Mouse (Mus musculus): ENCODE measurements around the gene Gpr135. TPM values are rescaled to one million over a fixed set of nuclear protein-coding genes. Genes with fewer than 3 reads are reported as not detected.
"Not testable (repeated sequence)": the region's sequence is repeated elsewhere in the genome, so short reads cannot be mapped to it uniquely, and the experiment has no call there.

Gpr135 gene
- polyA plus RNA-seq, 1 experiment from 2014 or later: 3.4 TPM

DNA sequence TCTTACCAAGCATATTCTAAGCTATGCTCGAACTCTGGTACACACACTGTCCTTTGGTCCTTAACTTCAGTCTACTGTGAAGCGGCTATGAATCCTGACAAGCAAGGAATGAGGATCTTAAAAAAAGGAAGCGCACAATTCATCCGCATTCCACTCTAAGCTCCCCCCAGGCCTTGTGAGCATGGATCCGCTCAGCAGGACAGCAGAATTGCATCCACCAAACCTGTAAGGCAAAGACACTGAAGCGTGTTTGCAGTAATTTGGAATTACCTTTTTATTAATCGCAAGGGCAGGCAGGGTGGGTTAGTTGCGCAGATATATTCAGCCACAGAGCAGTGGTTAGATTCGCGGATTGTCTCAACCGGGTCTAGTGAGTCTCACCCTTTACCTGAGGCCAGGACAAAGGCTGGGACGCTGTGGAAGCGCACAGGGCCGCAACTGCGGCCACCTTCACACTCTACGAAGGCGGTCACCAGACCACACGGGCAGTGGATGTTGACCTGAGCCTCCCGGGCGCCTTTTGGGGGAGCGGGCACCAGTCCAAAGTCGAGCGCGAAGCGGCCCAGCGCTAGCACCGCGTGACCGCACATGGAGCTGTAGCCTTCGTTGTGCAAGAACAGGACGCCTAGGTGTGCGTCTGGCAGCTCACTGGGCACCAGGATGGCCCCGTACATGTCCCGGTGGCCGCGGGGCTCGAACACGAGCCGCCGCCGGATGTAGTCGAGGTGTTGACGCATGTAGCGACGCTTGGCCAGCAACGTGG lies 13.5 kb upstream of the Gpr135 start:
- WGBS: 4% methylated on average over 46 of the region's 46 CpGs

DNA sequence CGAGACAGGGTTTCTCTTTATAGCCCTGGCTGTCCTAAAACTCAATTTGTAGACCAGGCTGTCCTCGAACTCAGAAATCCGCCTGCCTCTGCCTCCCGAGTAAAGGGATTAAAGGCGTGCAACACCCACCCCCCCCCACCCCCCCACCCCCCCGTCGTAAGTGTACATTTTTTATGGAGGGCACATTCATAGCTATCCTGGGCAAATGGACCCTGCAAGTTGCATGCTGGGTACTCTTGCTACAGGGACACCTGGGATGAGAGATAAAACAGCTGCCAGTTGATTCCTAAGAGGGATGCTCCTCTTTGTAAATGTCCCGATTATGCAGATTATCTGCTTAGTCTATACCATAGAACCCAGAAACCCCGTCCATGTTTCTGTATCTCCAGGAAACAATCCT lies 12.3 kb upstream of the Gpr135 start:
- WGBS: 85% methylated on average over 9 of the region's 9 CpGs
- ATAC-seq (ENCODE audit: low FRiP score): no peak
- H3K4me2 ChIP-seq: no peak overlapping the region

More for the DNA sequence above, 13.5 kb upstream of the Gpr135 start:
- ATAC-seq (ENCODE audit: low FRiP score): peak; percentile 25
- Histone ChIP-seq H3K27ac (peak overlapping the region; percentile 98), H3K36me3 (no peaks in the 10 kb centered on the region), H3K9ac (peak overlapping the region; percentile 80), H3K4me1 (replicated peaks) (peaks cover 50% of the 10 kb centered on the region), H3K4me2 (peak overlapping the region; percentile 84), H3K9me3 (no peaks in the 10 kb centered on the region), H3K27me3 (no peaks in the 10 kb centered on the region), H3K4me3 (peak overlapping the region; percentile 64)

GRCm38 (mm10) chr12:72082370-72082769 lies 11.4 kb upstream of the Gpr135 start:
- no peak for ATAC-seq (ENCODE audit: low FRiP score)
- no peaks in the 10 kb centered on the region for H3K36me3 ChIP-seq
- 33% methylated on average over 18 of the region's 18 CpGs for WGBS
- peaks cover 33% of the 10 kb centered on the region for H3K4me1 ChIP-seq (replicated peaks)
- H3K9ac ChIP-seq: no peak overlapping the region
- H3K4me2 ChIP-seq: peak overlapping the region; percentile 46
- peak overlapping the region; percentile 12; the same call in 1 of the 2 replicates for H3K4me3 ChIP-seq
- no peaks in the 10 kb centered on the region for H3K27me3 ChIP-seq
- H3K27ac ChIP-seq: no peak overlapping the region
- H3K9me3 ChIP-seq: no peaks in the 10 kb centered on the region

More for the DNA sequence above, 12.3 kb upstream of the Gpr135 start:
- no peak overlapping the region for H3K4me3 ChIP-seq
- H3K27me3 ChIP-seq: no peaks in the 10 kb centered on the region
- H3K27ac ChIP-seq: no peak overlapping the region
- no peaks in the 10 kb centered on the region for H3K36me3 ChIP-seq
- H3K9ac ChIP-seq: no peak overlapping the region
- no peaks in the 10 kb centered on the region for H3K9me3 ChIP-seq
- peaks cover 42% of the 10 kb centered on the region for H3K4me1 ChIP-seq (replicated peaks)

DNA sequence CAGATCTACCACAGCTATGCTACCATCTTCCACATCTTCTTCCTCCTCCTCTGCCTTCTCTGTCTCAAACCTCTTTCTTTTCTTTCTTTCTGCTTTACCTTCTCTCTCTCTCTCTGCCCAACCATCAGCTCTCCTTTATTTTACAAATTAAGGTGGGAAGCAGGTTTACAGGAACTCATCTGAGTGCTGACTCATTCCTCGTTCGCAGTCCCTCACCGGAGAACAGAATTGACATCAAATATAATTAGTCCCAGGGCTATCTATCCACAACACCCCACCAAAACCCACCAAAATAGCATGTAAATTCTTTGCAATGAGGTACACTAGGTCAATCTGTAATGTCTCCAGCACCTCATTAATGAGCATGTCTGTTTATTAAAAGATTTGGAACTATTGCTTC lies 11.0 kb upstream of the Gpr135 start:
- no peaks in the 10 kb centered on the region for H3K27me3 ChIP-seq
- H3K27ac ChIP-seq: no peak overlapping the region
- no peaks in the 10 kb centered on the region for H3K9me3 ChIP-seq
- peaks cover 30% of the 10 kb centered on the region for H3K4me1 ChIP-seq (replicated peaks)
- 0 out of 2 replicates have a peak, but pooled peaks cover 1% of the 10 kb centered on the region for H3K36me3 ChIP-seq
- 67% methylated on average over 3 of the region's 3 CpGs for WGBS
- H3K4me3 ChIP-seq: no peak overlapping the region
- H3K9ac ChIP-seq: no peak overlapping the region
- H3K4me2 ChIP-seq: peak overlapping the region; percentile 46; the same call in 1 of the 2 replicates
- ATAC-seq (ENCODE audit: low FRiP score): no peak

- 92% methylated on average over 3 of the region's 3 CpGs for WGBS
- H3K9me3 ChIP-seq: no peaks in the 10 kb centered on the region; the same call in 1 of the 2 replicates
- peaks cover 16% of the 10 kb centered on the region for H3K36me3 ChIP-seq
- no peak overlapping the region for H3K4me3 ChIP-seq
- no peak for ATAC-seq (ENCODE audit: low FRiP score)
- no peak overlapping the region for H3K9ac ChIP-seq
- no peak overlapping the region for H3K27ac ChIP-seq
- H3K4me2 ChIP-seq: no peak overlapping the region
- no peaks in the 10 kb centered on the region for H3K27me3 ChIP-seq
- peaks cover 14% of the 10 kb centered on the region for H3K4me1 ChIP-seq (replicated peaks)
Observed at GRCm38 (mm10) chr12:72078248-72078647, 7.3 kb upstream of the Gpr135 start.

- peaks cover 6% of the 10 kb centered on the region for H3K36me3 ChIP-seq
- peak overlapping the region; percentile 94 for H3K27ac ChIP-seq
- H3K9me3 ChIP-seq: no peaks in the 10 kb centered on the region; the same call in 1 of the 2 replicates
- WGBS: 4% methylated on average over 40 of the region's 40 CpGs
- peak; percentile 80; the same call in 1 of the 2 replicates for ATAC-seq (ENCODE audit: low FRiP score)
- peaks cover 20% of the 10 kb centered on the region for H3K27me3 ChIP-seq
- H3K9ac ChIP-seq: peak overlapping the region; percentile 84
- peak overlapping the region; percentile 68 for H3K4me3 ChIP-seq
- peaks cover 15% of the 10 kb centered on the region for H3K4me1 ChIP-seq (replicated peaks)
- peak overlapping the region; percentile 76 for H3K4me2 ChIP-seq
Observed at GRCm38 (mm10) chr12:72069626-72070326, 1.1 kb downstream of the Gpr135 start.

GRCm38 (mm10) chr12:72057780-72058179 lies 13.1 kb downstream of the Gpr135 start:
- H3K36me3 ChIP-seq: no peaks in the 10 kb centered on the region
- H3K9ac ChIP-seq: no peak overlapping the region
- no peaks in the 10 kb centered on the region for H3K4me1 ChIP-seq (replicated peaks)
- ATAC-seq (ENCODE audit: low FRiP score): no peak
- WGBS: 89% methylated on average over 1 of the region's 1 CpGs
- H3K27me3 ChIP-seq: no peaks in the 10 kb centered on the region
- no peaks in the 10 kb centered on the region for H3K9me3 ChIP-seq
- H3K27ac ChIP-seq: no peak overlapping the region
- H3K4me3 ChIP-seq: no peak overlapping the region
- H3K4me2 ChIP-seq: no peak overlapping the region

DNA sequence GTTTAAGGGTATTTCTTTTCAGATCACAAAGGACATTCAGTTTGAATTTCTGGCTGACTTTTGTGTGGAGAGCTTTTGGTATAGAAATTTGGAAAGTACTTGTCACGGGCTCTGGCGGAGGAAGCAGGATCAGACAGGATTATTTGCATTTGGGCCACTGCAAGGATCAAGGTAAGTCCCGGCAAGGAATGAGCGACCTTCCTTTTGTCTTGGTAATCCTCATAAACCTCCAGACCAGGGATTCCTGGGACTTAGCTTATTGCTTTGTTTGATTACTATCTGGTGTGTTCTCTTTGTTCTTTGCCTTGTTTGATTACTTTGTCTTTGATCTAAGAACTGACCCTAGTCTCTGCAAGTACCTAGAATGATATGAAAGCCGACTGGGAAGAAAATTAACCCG lies 17.1 kb downstream of the Gpr135 start:
- WGBS: 54% methylated on average over 6 of the region's 6 CpGs
- no peaks in the 10 kb centered on the region for H3K27me3 ChIP-seq
- no peak overlapping the region for H3K9ac ChIP-seq
- H3K4me2 ChIP-seq: no peak overlapping the region
- no peaks in the 10 kb centered on the region for H3K36me3 ChIP-seq
- no peak overlapping the region for H3K27ac ChIP-seq
- no peak for ATAC-seq (ENCODE audit: low FRiP score)
- no peaks in the 10 kb centered on the region for H3K4me1 ChIP-seq (replicated peaks)
- peaks cover 5% of the 10 kb centered on the region; the same call in 1 of the 2 replicates for H3K9me3 ChIP-seq
- H3K4me3 ChIP-seq: no peak overlapping the region

DNA sequence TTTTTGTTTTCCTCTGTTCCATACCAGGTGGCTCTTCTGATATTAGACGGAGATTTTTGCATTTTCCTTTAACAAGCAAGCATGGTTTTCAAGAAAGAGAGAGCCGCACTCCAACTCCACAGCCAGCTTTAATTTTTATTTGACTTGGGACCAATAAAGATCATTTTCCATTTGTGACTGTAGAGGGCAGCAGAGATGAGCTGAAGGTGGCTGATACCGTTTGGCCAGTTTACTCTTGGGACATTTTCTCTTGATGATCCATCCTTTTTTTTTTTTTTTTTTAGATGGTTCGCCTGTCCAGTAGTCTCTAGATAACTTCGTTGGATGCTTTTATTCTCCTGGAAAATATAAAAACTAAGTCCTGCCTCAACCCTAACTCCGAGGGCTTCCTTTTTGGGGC lies 17.6 kb downstream of the Gpr135 start:
- Histone ChIP-seq H3K36me3 (no peaks in the 10 kb centered on the region), H3K9me3 (peaks cover 5% of the 10 kb centered on the region; the same call in 1 of the 2 replicates), H3K4me3 (no peak overlapping the region), H3K27ac (no peak overlapping the region), H3K4me1 (replicated peaks) (no peaks in the 10 kb centered on the region), H3K4me2 (no peak overlapping the region), H3K27me3 (no peaks in the 10 kb centered on the region), H3K9ac (no peak overlapping the region)
- ATAC-seq (ENCODE audit: low FRiP score): no peak
- WGBS: 46% methylated on average over 6 of the region's 6 CpGs

- WGBS: 89% methylated on average over 6 of the region's 6 CpGs
- no peaks in the 10 kb centered on the region for H3K36me3 ChIP-seq
- no peaks in the 10 kb centered on the region for H3K27me3 ChIP-seq
Observed at GRCm38 (mm10) chr12:72052571-72052970, 18.4 kb downstream of the Gpr135 start.

DNA sequence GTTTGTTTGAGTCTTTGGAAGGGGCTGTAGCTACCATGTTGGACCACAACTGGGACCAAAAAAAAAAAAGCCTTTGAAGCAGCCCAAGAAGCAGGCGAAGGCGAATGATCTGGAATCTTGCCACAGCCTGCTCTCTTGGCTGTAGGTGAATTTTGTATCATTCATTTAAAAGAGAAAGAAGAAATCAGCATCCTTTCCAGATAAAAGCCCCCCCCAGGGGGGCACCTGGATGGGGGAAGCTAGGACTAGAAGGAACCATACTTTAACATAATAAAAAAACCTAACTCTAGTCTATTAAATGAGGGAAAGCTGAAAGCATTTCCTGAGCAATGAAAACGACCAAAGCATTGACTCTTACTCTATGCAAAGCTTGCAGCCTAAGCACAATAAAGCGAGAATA lies 20.1 kb downstream of the Gpr135 start:
- H3K4me3 ChIP-seq: no peak overlapping the region
- no peak overlapping the region for H3K27ac ChIP-seq
- H3K4me2 ChIP-seq: no peak overlapping the region
- no peaks in the 10 kb centered on the region for H3K36me3 ChIP-seq
- H3K9me3 ChIP-seq: peaks cover 5% of the 10 kb centered on the region; the same call in 1 of the 2 replicates
- 90% methylated on average over 4 of the region's 4 CpGs for WGBS
- no peak for ATAC-seq (ENCODE audit: low FRiP score)
- no peaks in the 10 kb centered on the region for H3K27me3 ChIP-seq
- no peak overlapping the region for H3K9ac ChIP-seq
- no peaks in the 10 kb centered on the region for H3K4me1 ChIP-seq (replicated peaks)

More at GRCm38 (mm10) chr12:72052571-72052970, 18.4 kb downstream of the Gpr135 start:
- no peak overlapping the region for H3K4me3 ChIP-seq
- no peaks in the 10 kb centered on the region for H3K4me1 ChIP-seq (replicated peaks)
- no peak overlapping the region for H3K4me2 ChIP-seq
- no peak overlapping the region for H3K9ac ChIP-seq
- H3K9me3 ChIP-seq: peaks cover 5% of the 10 kb centered on the region; the same call in 1 of the 2 replicates
- no peak for ATAC-seq (ENCODE audit: low FRiP score)
- no peak overlapping the region for H3K27ac ChIP-seq

GRCm38 (mm10) chr12:72050156-72050555 lies 20.8 kb downstream of the Gpr135 start:
- H3K27me3 ChIP-seq; H3K36me3 ChIP-seq; H3K27ac ChIP-seq; ATAC-seq (ENCODE audit: low FRiP score); H3K9ac ChIP-seq; H3K9me3 ChIP-seq; H3K4me2 ChIP-seq; H3K4me3 ChIP-seq; H3K4me1 ChIP-seq (replicated peaks): not testable (repeated sequence)
- 87% methylated on average over 5 of the region's 5 CpGs for WGBS
